Mouse (Mus musculus): ENCODE data around the gene Dlec1. TPM values are rescaled to one million over a fixed set of nuclear protein-coding genes. Genes with fewer than 3 reads are reported as not detected.
A peak's percentile ranks its signal among the peaks of the same experiment; 100 is the strongest.

Gene Dlec1
- polyA plus RNA-seq, 1 experiment from 2014 or later: 8.7 TPM

DNA sequence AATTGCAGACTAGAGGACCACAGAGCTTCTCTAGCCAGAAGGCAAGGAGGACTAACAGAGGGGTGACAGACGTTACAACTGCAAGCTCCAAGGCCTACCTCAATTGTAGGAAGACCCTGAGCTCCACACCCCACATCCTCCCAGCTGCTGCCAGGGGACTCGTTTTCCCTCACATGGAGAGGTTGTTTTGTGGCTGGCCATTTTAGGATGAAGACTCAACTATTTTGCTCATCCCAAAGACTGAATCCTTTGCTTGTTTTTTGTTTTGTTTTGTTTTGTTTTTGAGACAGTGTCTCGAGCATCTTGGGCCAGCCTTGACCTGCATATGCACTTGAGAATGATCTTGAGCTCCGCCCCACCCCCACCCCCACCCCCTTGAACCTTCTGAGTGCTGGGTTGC, 56.6 kb downstream of the Dlec1 start, which contains the start of gene Gm47289:
Gene Gm47289, plus strand, starts transcription at position 301 of the 400 bp plus-strand sequence.
- DNase-seq (ENCODE audit: low read depth, low spot score) (no peak), ATAC-seq (no peak)
- no peak for TF ChIP-seq CTCF (IDR thresholded peaks at IDR 0.05)
- ChIA-PET POLR2A (no interaction called here), CTCF (interaction anchor here (0.9 to 1.5 kb wide), 2 partner anchors 31 to 51 kb away, joined by 3 to 4 read pairs; no protein-coding TSS in a partner anchor)
- H3K27me3 ChIP-seq: no peaks in the 10 kb centered on the region
- in situ Hi-C loops (cut with MboI; ENCODE audit: low pct_unique_long_range_greater_than_20kb): no loop called here

DNA sequence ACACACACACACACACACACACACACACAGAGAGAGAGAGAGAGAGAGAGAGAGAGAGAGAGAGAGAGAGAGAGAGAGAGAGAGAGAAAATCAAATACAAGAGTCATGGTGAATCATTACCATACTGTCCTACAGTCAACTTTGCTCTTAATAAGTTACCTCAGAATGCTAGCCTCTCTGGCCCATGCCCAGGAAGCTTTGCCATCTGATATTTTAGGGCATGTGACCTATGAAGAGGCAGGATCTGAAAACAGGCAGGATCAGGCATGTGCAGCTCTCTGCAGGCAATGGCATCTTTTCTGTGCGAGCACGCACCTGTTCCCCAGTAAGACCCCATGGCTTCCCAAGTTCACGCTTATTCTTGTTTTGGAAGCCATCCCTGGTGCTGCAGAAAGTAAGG, 58.4 kb downstream of the Dlec1 start:
- ATAC-seq (no peak), DNase-seq (ENCODE audit: low read depth, low spot score) (no peak)
- H3K27me3 ChIP-seq: no peaks in the 10 kb centered on the region
- in situ Hi-C loops (cut with MboI; ENCODE audit: low pct_unique_long_range_greater_than_20kb): no loop called here
- ChIA-PET CTCF (interaction anchor here (1.0 kb wide), 1 partner anchor 32 kb away, joined by 3 read pairs; no protein-coding TSS in a partner anchor), POLR2A (interaction anchor here (0.6 to 0.7 kb wide), 3 partner anchors 46 to 103 kb away, joined by 3 read pairs; no protein-coding TSS in a partner anchor)
- TF ChIP-seq CTCF (IDR thresholded peaks at IDR 0.05): no peak

DNA sequence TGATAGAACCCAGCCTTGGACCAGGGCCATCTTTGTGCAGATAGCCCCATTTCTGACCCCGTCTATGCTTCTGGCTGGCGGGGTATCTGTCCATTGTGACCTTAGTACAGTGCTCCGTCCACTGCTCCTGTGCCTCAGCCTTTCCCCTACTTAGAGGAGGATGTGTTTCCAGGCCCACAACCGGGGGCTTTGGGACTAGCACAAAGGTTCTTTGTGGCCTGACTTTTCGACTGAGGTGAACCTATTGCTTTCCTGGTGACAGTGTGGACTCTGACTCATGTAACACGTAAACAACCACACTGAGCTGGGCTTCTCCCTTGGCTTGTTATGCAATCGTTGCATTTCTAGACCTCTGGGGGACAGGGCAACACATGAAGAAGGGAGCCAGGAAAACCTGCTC, 62.5 kb downstream of the Dlec1 start:
- POLR2A ChIA-PET: no interaction called here
- ATAC-seq (no peak), DNase-seq (ENCODE audit: low read depth, low spot score) (no peak)
- H3K27me3 ChIP-seq: no peaks in the 10 kb centered on the region
- in situ Hi-C loops (cut with MboI; ENCODE audit: low pct_unique_long_range_greater_than_20kb): no loop called here
- CTCF ChIA-PET: no interaction called here
- no peak for TF ChIP-seq CTCF (IDR thresholded peaks at IDR 0.05)

DNA sequence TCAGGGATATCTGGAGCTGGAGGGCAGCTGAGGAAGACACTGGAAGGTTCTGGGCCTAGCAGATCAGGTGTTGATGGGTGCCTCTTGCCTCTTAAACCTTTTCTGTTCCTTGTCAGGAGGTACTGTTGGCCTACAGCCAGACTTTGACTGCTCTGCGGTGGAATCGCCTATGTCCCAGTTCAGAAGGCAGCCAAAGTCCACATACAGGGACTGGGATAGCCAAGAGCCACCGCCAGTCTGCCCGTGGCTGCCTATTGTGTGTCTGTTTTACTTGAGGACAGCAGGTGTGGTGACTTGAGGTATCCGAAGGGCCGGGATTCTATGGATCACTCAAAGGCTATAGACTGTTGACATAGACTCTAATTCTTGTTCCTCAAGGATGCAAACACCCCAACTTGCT, 63.3 kb downstream of the Dlec1 start:
- ATAC-seq (no peak), DNase-seq (ENCODE audit: low read depth, low spot score) (no peak)
- no peak for TF ChIP-seq CTCF (IDR thresholded peaks at IDR 0.05)
- ChIA-PET POLR2A (no interaction called here), CTCF (no interaction called here)
- in situ Hi-C loops (cut with MboI; ENCODE audit: low pct_unique_long_range_greater_than_20kb): no loop called here
- no peaks in the 10 kb centered on the region for H3K27me3 ChIP-seq

DNA sequence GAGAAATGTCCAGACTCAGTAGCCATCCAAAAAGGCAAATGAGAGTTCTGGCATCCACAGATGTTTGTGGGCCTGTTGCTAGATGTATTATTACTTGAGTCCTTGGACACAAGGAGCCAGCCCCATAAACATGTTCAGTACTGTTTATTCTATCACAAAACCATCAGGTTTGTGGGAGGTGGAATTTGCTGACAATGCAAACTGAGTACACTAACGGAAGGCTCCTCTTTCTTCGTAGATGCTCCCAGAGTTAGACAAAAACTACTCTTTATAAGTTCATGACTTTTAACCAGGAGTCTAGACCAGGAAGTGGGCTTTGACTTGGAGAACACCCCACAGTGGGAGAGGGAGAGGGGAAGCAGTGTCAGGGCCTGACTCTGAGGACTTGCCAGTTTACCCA, 65.3 kb downstream of the Dlec1 start:
- ATAC-seq (no peak), DNase-seq (ENCODE audit: low read depth, low spot score) (no peak)
- in situ Hi-C loops (cut with MboI; ENCODE audit: low pct_unique_long_range_greater_than_20kb): no loop called here
- TF ChIP-seq CTCF (IDR thresholded peaks at IDR 0.05): no peak
- ChIA-PET CTCF (interaction anchor here (1.6 kb wide), 1 partner anchor 24 kb away, joined by 5 read pairs; no protein-coding TSS in a partner anchor), POLR2A (no interaction called here)
- H3K27me3 ChIP-seq: no peaks in the 10 kb centered on the region

DNA sequence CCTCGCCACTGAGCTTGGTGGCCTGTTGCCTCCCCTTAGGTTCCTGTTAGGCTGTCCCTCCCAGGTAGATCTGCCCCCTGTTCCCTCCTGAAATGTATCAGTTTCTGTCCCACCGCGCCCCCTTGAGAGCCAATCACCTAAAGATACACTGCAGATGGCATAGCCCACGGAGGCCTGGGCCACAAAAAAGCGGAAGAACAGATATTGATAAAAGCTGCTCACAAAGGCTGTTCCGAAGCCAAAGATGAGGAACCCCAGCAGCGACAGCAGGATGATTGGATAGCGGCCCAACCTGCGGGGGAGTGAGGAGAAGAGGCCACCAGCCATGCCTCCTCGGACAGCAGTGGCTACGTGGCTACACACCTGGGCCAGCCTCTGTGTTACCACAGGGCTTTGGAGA, 77.0 kb downstream of the Dlec1 start:
- DNase-seq (ENCODE audit: low read depth, low spot score) (no peak), ATAC-seq (no peak)
- H3K27me3 ChIP-seq: no peaks in the 10 kb centered on the region
- ChIA-PET POLR2A (no interaction called here), CTCF (no interaction called here)
- TF ChIP-seq CTCF (IDR thresholded peaks at IDR 0.05): no peak
- in situ Hi-C loops (cut with MboI; ENCODE audit: low pct_unique_long_range_greater_than_20kb): no loop called here

DNA sequence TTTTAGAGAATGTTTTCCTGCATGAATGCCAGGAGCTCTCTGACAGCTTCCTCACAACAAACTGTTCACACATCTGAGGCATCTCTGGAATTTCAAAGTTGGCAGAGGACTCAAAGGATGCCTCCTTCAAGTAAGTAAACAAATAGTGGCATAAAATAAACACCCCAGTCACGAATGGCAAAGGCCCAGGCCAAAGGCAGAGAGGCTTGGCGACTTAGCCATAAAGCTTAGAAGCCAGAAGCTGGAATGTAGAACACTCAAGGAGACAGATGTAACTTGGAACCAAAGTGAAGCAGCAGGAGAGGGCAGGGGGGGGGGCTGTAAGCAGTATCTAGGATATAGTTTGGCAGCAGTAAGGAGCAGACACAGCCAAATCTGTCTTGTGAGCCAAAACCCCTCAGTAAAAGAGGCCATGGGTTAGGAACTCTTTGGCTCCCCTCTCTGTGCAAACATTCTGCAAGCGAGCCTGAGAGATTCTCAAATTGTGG, 79.0 kb downstream of the Dlec1 start:
- TF ChIP-seq CTCF (IDR thresholded peaks at IDR 0.05): no peak

DNA sequence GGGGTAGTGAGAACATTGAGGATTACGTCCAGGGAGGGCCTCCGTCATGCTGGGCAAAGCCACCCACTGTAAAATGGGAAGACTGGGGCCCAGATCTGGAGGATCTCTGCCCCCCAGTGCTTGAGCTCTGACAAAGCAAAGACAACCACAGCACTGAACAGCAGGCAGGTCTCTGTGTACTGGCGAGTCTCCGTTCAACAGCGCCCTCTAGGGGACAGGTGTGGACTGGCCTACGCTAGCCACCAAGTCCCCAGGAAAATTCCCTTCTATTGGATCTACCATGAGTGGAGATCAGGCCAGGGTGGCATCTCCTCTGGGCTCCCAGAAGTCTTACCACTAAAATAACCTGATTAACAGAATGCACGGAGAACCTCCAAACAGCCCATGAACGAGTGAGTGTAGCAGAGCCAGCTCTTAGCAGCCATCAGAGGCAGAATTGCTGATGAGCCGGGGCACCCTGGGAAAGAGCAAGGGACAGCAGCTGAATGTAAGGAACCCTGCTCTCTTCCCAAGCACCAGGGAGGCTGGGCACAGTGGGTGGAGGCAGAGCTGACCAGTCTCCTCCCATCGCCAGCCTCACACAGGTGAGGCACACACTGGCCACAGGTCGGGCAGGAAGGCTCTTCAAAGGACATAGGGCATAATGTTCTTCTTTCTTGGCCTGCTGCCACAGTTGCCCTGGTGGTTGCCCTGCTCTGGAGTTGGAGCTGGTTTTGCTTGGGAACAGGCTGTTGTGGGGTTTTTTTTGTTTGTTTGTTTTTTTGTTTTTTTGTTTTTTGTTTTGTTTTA, 90.1 kb downstream of the Dlec1 start:
- H3K27me3 ChIP-seq: no peaks in the 10 kb centered on the region
- no peak for ATAC-seq
- peak; percentile 79 for TF ChIP-seq CTCF (IDR thresholded peaks at IDR 0.05)

More for the DNA sequence above, 79.0 kb downstream of the Dlec1 start:
- ChIA-PET CTCF (interaction anchor here (0.6 to 2.8 kb wide), 2 partner anchors 10 to 1012 kb away, joined by 4 to 10 read pairs; no protein-coding TSS in a partner anchor), POLR2A (no interaction called here)
- in situ Hi-C loops (cut with MboI; ENCODE audit: low pct_unique_long_range_greater_than_20kb): no loop called here
- H3K27me3 ChIP-seq: no peaks in the 10 kb centered on the region
- peak; percentile 60 for ATAC-seq
- no peak for DNase-seq (ENCODE audit: low read depth, low spot score)

More for the DNA sequence above, 90.1 kb downstream of the Dlec1 start:
- ChIA-PET CTCF (interaction anchor here (0.8 to 4.0 kb wide), 6 partner anchors 12 to 79 kb away, joined by 3 to 10 read pairs (median 3); partner anchors contain the start of gene Acaa1b), POLR2A (no interaction called here)
- in situ Hi-C loops (cut with MboI; ENCODE audit: low pct_unique_long_range_greater_than_20kb): no loop called here
- no peak for DNase-seq (ENCODE audit: low read depth, low spot score)

Other genes starting within 250 kb of the Dlec1 start
- 25.3 TPM for gene Ctdspl, start 176.0 kb upstream of the Dlec1 start, polyA plus RNA-seq (2021)
- 1.9 TPM for gene Vill, start 49.7 kb upstream of the Dlec1 start, polyA plus RNA-seq (2021)
- 57.9 TPM for gene Plcd1, start 9.0 kb upstream of the Dlec1 start, polyA plus RNA-seq (2021)
- 7.9 TPM for gene Acaa1b, start 54.6 kb downstream of the Dlec1 start, polyA plus RNA-seq (2021)
- not detected for gene Gm47289, start 56.7 kb downstream of the Dlec1 start, polyA plus RNA-seq (2021)
- 0.09 TPM for gene Slc22a13, start 106.6 kb downstream of the Dlec1 start, polyA plus RNA-seq (2021)
- 41.7 TPM for gene Oxsr1, start 219.9 kb downstream of the Dlec1 start, polyA plus RNA-seq (2021)
- 99.2 TPM for gene Acaa1a, start 237.2 kb downstream of the Dlec1 start, polyA plus RNA-seq (2021)
- 29.2 TPM for gene Myd88, start 238.9 kb downstream of the Dlec1 start, polyA plus RNA-seq (2021)

All from Patski (cell line).